Mouse (Mus musculus) MEL (cell line): ENCODE results near the gene Arpc3. TPM values are rescaled to one million over a fixed set of nuclear protein-coding genes. Genes with fewer than 3 reads are reported as not detected.
A peak's percentile ranks its signal among the peaks of the same experiment; 100 is the strongest.

ENCODE experiments used
- DNase-seq: peaks from one replicate; pipeline ENCODE4 v3.0.0; 2011; ENCODE audit warnings: low read depth, low spot score
- H3K27ac ChIP-seq: 2 replicates; pipeline ENCODE4 v1.5.1; 2012; ENCODE audit warnings: low read depth, mild to moderate bottlenecking, control low read depth, low read length, moderate library complexity; ENCODE audit not compliant: control insufficient read depth
- H3K27me3 ChIP-seq, 2 experiments: fragments of 150-350 bp in 1 of 2; sonication (generic) in 1 of 2; 2 replicates each; pipeline ENCODE4 v1.6.1; 2012; ENCODE audit warnings: low read length in 2 of 2, mild to moderate bottlenecking in 2 of 2, improper control_type of control experiment in 1 of 2, moderate library complexity in 1 of 2; ENCODE audit not compliant: insufficient read depth in 2 of 2, control insufficient read depth in 1 of 2
- H3K36me3 ChIP-seq, 2 experiments: 2 replicates each; pipeline ENCODE4 v1.6.1; 2012 to 2014; ENCODE audit warnings: low read length in 2 of 2, improper control_type of control experiment in 1 of 2, inconsistent platforms in 1 of 2, mild to moderate bottlenecking in 1 of 2; ENCODE audit not compliant: insufficient read depth in 2 of 2, control insufficient read depth in 1 of 2
- H3K4me1 ChIP-seq, 2 experiments: fragments of 150-350 bp in 1 of 2; sonication (generic) in 1 of 2; 2 replicates each; pipeline ENCODE4 v1.6.1; 2012; ENCODE audit warnings: low read length in 2 of 2, improper control_type of control experiment in 1 of 2, mild to moderate bottlenecking in 1 of 2; ENCODE audit not compliant: insufficient read depth in 2 of 2, control insufficient read depth in 1 of 2
- H3K4me3 ChIP-seq, 2 experiments: fragments of 150-350 bp in 1 of 2; sonication (generic) in 1 of 2; 2 replicates each; pipeline ENCODE4 v1.5.1; 2012; ENCODE audit warnings: low read depth in 2 of 2, low read length in 2 of 2, mild to moderate bottlenecking in 2 of 2, moderate library complexity in 2 of 2, control low read depth in 1 of 2, improper control_type of control experiment in 1 of 2; ENCODE audit not compliant: control insufficient read depth in 1 of 2, insufficient read depth in 1 of 2
- H3K79me2 ChIP-seq: 2 replicates; pipeline ENCODE4 v1.6.1; 2012; ENCODE audit warnings: mild to moderate bottlenecking, low read length, moderate library complexity; ENCODE audit not compliant: control insufficient read depth, poor library complexity, insufficient read depth
- H3K9ac ChIP-seq: 2 replicates; pipeline ENCODE4 v1.6.1; 2012; ENCODE audit warnings: low read depth, mild to moderate bottlenecking, control low read depth, low read length, moderate library complexity; ENCODE audit not compliant: control insufficient read depth, poor library complexity, severe bottlenecking
- H3K9me3 ChIP-seq: fragments of 150-350 bp; sonication (generic); replicated peaks from 2 replicates; pipeline ENCODE4 v1.6.1; 2012; ENCODE audit warnings: mild to moderate bottlenecking, low read length, improper control_type of control experiment, moderate library complexity; ENCODE audit not compliant: insufficient read depth
- CHD1 ChIP-seq: IDR thresholded peaks from 2 replicates; pipeline ENCODE4 v1.6.1; 2012; ENCODE audit warnings: low read depth, mild to moderate bottlenecking, inconsistent platforms, low read length, improper control_type of control experiment
- CTCF ChIP-seq, 3 experiments: IDR thresholded peaks in 2 of 3; conservative IDR thresholded peaks in 1 of 3; 2 replicates each; pipeline ENCODE4 v1.5.1; 2011 to 2012; ENCODE audit warnings: low read length in 3 of 3, low read depth in 2 of 3, mild to moderate bottlenecking in 2 of 3, improper control_type of control experiment in 1 of 3, inconsistent platforms in 1 of 3, mixed read lengths in 1 of 3, moderate library complexity in 1 of 3; ENCODE audit not compliant: control insufficient read depth in 1 of 3, insufficient read depth in 1 of 3, poor library complexity in 1 of 3, severe bottlenecking in 1 of 3
- ELF1 ChIP-seq: IDR thresholded peaks from 2 replicates; pipeline ENCODE4 v1.6.1; 2014; ENCODE audit warnings: low read depth, mild to moderate bottlenecking, inconsistent platforms, low read length, improper control_type of control experiment, moderate library complexity
- GABPA ChIP-seq: IDR thresholded peaks from 2 replicates; pipeline ENCODE4 v1.6.1; 2012; ENCODE audit warnings: low read depth, mild to moderate bottlenecking, inconsistent platforms, low read length, improper control_type of control experiment, moderate library complexity
- GATA1 ChIP-seq: IDR thresholded peaks from 2 replicates; pipeline ENCODE4 v1.6.1; 2011; ENCODE audit warnings: low read depth, low read length, improper control_type of control experiment
- HCFC1 ChIP-seq: IDR thresholded peaks from 2 replicates; pipeline ENCODE4 v1.6.1; 2012; ENCODE audit warnings: low read depth, mild to moderate bottlenecking, inconsistent platforms, low read length, improper control_type of control experiment, moderate library complexity
- KAT2A ChIP-seq: conservative IDR thresholded peaks from 2 replicates; pipeline ENCODE4 v1.6.1; 2012; ENCODE audit warnings: low read depth, low read length, improper control_type of control experiment, inconsistent platforms
- MAX ChIP-seq: IDR thresholded peaks from 2 replicates; pipeline ENCODE4 v1.6.1; 2011; ENCODE audit warnings: low read length, improper control_type of control experiment
- MAZ ChIP-seq: IDR thresholded peaks from 2 replicates; pipeline ENCODE4 v1.6.1; 2012; ENCODE audit warnings: low read depth, mild to moderate bottlenecking, inconsistent platforms, low read length, improper control_type of control experiment
- MXI1 ChIP-seq: IDR thresholded peaks from 2 replicates; pipeline ENCODE4 v1.6.1; 2011; ENCODE audit warnings: mild to moderate bottlenecking, low read depth, low read length, improper control_type of control experiment
- POLR2AphosphoS2 ChIP-seq: IDR thresholded peaks from 2 replicates; pipeline ENCODE4 v1.6.1; 2011; ENCODE audit warnings: low read length, improper control_type of control experiment
- RAD21 ChIP-seq: IDR thresholded peaks from 2 replicates; pipeline ENCODE4 v1.6.1; 2011; ENCODE audit warnings: mild to moderate bottlenecking, low read depth, low read length, improper control_type of control experiment
- SIN3A ChIP-seq: IDR thresholded peaks from 2 replicates; pipeline ENCODE4 v1.6.1; 2012; ENCODE audit warnings: low read length, improper control_type of control experiment, inconsistent platforms
- SMC3 ChIP-seq: IDR thresholded peaks from 2 replicates; pipeline ENCODE4 v1.6.1; 2011; ENCODE audit warnings: low read depth, low read length, improper control_type of control experiment
- TAL1 ChIP-seq: IDR thresholded peaks from 2 replicates; pipeline ENCODE4 v1.6.1; 2012; ENCODE audit warnings: mild to moderate bottlenecking, inconsistent platforms, low read length, moderate library complexity, mixed read lengths
- TCF12 ChIP-seq: IDR thresholded peaks from 2 replicates; pipeline ENCODE4 v1.6.1; 2014; ENCODE audit warnings: low read depth, mild to moderate bottlenecking, inconsistent platforms, low read length, improper control_type of control experiment, moderate library complexity
- USF2 ChIP-seq, 2 experiments: IDR thresholded peaks; 2 replicates each; pipeline ENCODE4 v1.6.1; 2011 to 2012; ENCODE audit warnings: improper control_type of control experiment in 2 of 2, low read length in 2 of 2, borderline replicate concordance in 1 of 2, inconsistent platforms in 1 of 2, low read depth in 1 of 2, mild to moderate bottlenecking in 1 of 2; ENCODE audit not compliant: insufficient read depth in 1 of 2
- ZMIZ1 ChIP-seq: IDR thresholded peaks from 2 replicates; pipeline ENCODE4 v1.6.1; 2012; ENCODE audit warnings: low read depth, mild to moderate bottlenecking, inconsistent platforms, low read length, improper control_type of control experiment, moderate library complexity
- ZNF384 ChIP-seq: IDR thresholded peaks from 2 replicates; pipeline ENCODE4 v1.6.1; 2012; ENCODE audit warnings: low read depth, mild to moderate bottlenecking, inconsistent platforms, low read length, improper control_type of control experiment
- polyA plus RNA-seq, 2 experiments: library from polyadenylated mRNA; stranded (reverse) in 1 of 2; unstranded in 1 of 2; fragments of >175 nt in 1 of 2; fragments of >200 nt in 1 of 2; gene quantifications; 2 replicates each; pipeline versions ENCODE4 v1.2.1 to v1.2.4; 2012; ENCODE audit warnings: low replicate concordance in 2 of 2, low read depth in 1 of 2; ENCODE audit not compliant: insufficient read length in 2 of 2, insufficient read depth in 1 of 2, missing spikeins in 1 of 2
- total RNA-seq: library from RNA; depleted of rRNA; stranded (reverse); fragments of 300-350 nt; gene quantifications from 2 replicates; pipeline ENCODE4 v1.2.3, GENCODE M21; 2012

Gene Arpc3
- total and polyA plus RNA-seq, 3 experiments, result 365 to 1,109 (median 433) TPM

DNA sequence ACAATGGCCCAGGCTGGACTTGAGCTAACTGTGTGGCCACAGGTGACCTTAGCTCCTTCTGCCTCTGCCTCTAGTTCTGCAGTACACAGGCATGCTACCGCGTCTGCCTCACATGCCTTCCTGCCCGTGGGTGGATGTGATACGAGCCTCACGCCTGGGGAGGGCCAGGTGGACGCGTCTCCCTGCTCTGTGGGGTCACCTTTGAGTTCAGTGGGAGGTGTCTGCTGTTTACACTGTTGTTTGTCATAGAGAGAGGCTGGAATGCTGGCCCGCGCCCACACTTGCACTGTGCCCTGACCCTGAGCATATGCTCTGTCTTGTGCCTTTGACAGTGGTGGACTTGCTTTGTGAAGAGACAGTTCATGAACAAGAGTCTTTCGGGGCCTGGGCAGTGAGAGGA, 13.9 kb downstream of the Arpc3 start:
- Histone ChIP-seq H3K36me3 (peaks cover 2 to 13% of the 10 kb centered on the region in 2 experiments; a peak in 2 of 4 replicates), H3K27me3 (no peaks in the 10 kb centered on the region), H3K9ac (no peak overlapping the region), H3K79me2 (peaks cover 1% of the 10 kb centered on the region; the same call in 1 of the 2 replicates), H3K9me3 (no peaks in the 10 kb centered on the region), H3K27ac (no peak overlapping the region), H3K4me1 (no peaks in the 10 kb centered on the region), H3K4me3 (no peak overlapping the region)
- TF ChIP-seq ZNF384, result no peak
- TF ChIP-seq TAL1, result no peak
- TF ChIP-seq SMC3, result no peak
- TF ChIP-seq GABPA, result no peak
- no peak for TF ChIP-seq GATA1
- TF ChIP-seq CHD1, result no peak
- no peak for DNase-seq

DNA sequence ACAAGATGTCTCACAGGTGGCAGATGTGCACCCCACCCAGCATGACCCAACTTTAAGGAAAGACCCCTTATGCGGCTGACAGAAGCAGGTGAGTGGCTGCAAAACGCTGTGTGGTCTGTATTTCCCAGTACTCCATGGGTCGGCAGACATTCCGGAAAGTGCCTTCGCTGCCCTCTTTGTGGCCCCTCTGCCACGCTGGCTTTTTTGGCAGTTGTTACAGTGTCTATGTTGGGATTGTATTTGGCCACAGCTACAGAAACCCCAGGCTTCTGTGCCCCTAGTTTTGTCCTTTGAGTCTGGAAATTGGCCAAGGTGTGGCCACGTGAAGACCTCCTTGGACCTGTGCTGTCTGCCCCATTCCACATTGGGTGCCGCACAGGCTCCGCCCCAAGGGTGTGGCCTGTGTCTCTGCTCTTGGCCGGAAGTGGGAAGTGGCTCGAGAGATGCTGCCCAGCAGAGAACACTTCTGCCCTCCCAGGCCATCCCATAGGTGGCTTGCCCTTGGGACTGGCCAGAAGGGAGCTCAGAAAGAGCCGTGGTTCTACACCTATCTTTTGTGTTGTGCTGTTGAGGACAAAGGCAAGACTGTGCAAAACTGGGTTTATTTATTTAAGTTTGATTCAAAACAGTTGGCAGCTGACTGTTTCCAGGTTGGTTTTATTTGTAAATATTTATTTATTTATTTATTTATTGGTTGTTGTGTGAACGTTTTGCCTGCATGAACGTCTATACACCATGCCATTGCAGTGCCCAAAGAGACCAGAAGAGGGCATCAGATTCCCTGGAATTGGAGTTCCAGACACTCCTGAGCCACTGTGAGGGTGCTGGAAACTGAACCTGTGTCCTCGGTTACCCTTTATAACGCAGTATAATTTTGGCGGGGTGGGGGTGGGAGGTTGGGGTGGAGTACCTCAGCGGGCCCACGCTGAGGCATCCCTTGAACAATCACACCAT, 18.3 kb downstream of the Arpc3 start:
- no peak overlapping the region for H3K9ac ChIP-seq
- H3K27me3 ChIP-seq, result no peaks in the 10 kb centered on the region
- no peaks in the 10 kb centered on the region for H3K79me2 ChIP-seq
- TF ChIP-seq SMC3 (peak; percentile 33), ELF1 (no peak), CTCF (IDR thresholded peaks at IDR 0.05 in 2 of 3, conservative IDR thresholded peaks at IDR 0.05 in 1 of 3; ENCODE audit: control insufficient read depth in 1 of 3, insufficient read depth in 1 of 3, low read depth in 2 of 3, low read length in 3 of 3, poor library complexity in 1 of 3, severe bottlenecking in 1 of 3) (peak; percentile 38 to 50 (median 40); a peak in 4 of 6 replicates), RAD21 (peak; percentile 29), SIN3A (no peak), ZNF384 (no peak), USF2 (IDR thresholded peaks at IDR 0.05; ENCODE audit: borderline replicate concordance in 1 of 2, insufficient read depth in 1 of 2, low read depth in 1 of 2, low read length in 2 of 2) (no peak), MAX (no peak)
- no peaks in the 10 kb centered on the region for H3K9me3 ChIP-seq
- DNase-seq, result peak; percentile 34
- peaks cover 0 to 4% of the 10 kb centered on the region in 2 experiments; a peak in 1 of 4 replicates for H3K4me1 ChIP-seq
- H3K4me3 ChIP-seq, result no peak overlapping the region
- H3K36me3 ChIP-seq, result peaks cover 4 to 6% of the 10 kb centered on the region in 2 experiments; a peak in 3 of 4 replicates
- H3K27ac ChIP-seq, result no peak overlapping the region

DNA sequence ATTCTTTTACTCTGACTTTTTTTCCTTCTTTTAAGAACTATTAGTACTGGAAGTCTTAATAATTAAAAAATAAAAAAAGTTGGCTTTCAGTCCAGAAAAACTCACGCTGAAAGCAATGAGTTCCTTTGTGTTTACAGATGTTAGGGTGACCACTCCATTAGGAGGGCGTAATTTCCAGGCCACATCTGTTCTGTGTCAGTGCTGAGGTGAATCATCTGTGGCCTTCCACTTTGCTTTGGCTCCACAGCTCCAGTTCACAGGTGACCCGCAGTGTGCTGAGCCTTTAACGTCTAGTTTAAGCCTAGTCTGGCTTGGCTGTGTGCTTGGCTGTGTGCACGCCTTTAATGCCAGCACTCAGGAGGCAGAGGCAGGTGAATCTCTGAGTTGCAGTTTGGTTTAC, 20.2 kb downstream of the Arpc3 start:
- TF ChIP-seq MAZ, result no peak
- no peak for TF ChIP-seq GATA1
- TF ChIP-seq HCFC1, result no peak
- TF ChIP-seq ZMIZ1, result no peak
- no peak for TF ChIP-seq POLR2AphosphoS2
- no peak for TF ChIP-seq MXI1
- TF ChIP-seq SMC3, result no peak
- TF ChIP-seq KAT2A, result no peak
- no peak for TF ChIP-seq TCF12
- TF ChIP-seq, all 39 proteins: peak for 0
- Histone ChIP-seq H3K9me3 (no peaks in the 10 kb centered on the region), H3K27me3 (no peaks in the 10 kb centered on the region), H3K4me1 (peaks cover 0 to 4% of the 10 kb centered on the region in 2 experiments; a peak in 1 of 4 replicates), H3K9ac (no peak overlapping the region), H3K27ac (no peak overlapping the region), H3K79me2 (no peaks in the 10 kb centered on the region), H3K4me3 (no peak overlapping the region), H3K36me3 (peaks cover 0 to 4% of the 10 kb centered on the region in 2 experiments; a peak in 2 of 4 replicates)
- no peak for DNase-seq
